Mouse (Mus musculus) megakaryocyte progenitor cell, adult 5-6 weeks (primary cell): ENCODE data around the gene Nup35. TPM values are rescaled to one million over a fixed set of nuclear protein-coding genes. Genes with fewer than 3 reads are reported as not detected.
A peak's percentile ranks its signal among the peaks of the same experiment; 100 is the strongest.

Experiments used
- ATAC-seq: replicated peaks from 2 replicates; pipeline ENCODE4 v1.8.0; 2016; ENCODE audit warnings: mild to moderate bottlenecking, moderate TSS enrichment, inconsistent platforms; ENCODE audit not compliant: poor library complexity
- total RNA-seq, 2 experiments: library from RNA; stranded (forward) in 1 of 2; stranded (reverse) in 1 of 2; fragments of 157-497, 149-512 nt in 1 of 2; fragments of 200-1000 nt in 1 of 2; gene quantifications; 2 replicates each; pipeline versions ENCODE4 v1.2.3 to v1.2.4; 2015 to 2017

The Nup35 gene
- total RNA-seq, 2 experiments from 2014 or later, result 39.9 to 52.2 TPM

DNA sequence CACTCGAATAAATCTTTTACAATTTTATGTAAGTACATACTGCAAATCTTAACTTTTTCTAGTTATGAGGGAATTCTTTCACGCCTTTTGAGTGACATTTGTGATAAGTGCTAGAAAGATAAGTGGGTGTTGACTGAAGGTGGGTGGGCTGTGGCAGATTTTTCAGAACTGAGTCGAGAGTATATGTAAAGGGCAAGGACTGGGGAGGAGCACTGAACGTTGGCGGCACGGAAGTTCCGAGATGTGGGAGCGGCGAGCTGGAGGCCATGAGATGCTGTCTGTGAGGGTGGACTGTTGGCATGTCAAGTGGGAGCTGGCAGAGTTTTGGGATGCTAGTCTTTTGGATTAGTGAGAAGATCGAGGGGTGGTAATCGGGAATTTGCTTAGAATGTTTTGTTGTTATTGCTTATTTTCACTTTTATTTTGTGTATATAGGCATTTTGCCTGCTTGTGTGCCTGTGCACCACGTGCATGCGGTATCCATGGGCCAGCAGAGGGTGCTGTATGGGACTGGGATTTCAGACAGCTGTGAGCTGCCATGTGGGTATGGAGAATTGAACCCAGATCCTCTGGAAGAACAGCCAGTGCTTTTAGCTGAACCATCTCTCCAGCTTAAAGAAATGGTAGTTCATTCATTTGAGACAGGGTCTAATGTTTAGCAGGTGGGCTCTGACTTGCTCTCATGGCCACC lies 15.4 kb downstream of the Nup35 start:
- no peak for ATAC-seq

DNA sequence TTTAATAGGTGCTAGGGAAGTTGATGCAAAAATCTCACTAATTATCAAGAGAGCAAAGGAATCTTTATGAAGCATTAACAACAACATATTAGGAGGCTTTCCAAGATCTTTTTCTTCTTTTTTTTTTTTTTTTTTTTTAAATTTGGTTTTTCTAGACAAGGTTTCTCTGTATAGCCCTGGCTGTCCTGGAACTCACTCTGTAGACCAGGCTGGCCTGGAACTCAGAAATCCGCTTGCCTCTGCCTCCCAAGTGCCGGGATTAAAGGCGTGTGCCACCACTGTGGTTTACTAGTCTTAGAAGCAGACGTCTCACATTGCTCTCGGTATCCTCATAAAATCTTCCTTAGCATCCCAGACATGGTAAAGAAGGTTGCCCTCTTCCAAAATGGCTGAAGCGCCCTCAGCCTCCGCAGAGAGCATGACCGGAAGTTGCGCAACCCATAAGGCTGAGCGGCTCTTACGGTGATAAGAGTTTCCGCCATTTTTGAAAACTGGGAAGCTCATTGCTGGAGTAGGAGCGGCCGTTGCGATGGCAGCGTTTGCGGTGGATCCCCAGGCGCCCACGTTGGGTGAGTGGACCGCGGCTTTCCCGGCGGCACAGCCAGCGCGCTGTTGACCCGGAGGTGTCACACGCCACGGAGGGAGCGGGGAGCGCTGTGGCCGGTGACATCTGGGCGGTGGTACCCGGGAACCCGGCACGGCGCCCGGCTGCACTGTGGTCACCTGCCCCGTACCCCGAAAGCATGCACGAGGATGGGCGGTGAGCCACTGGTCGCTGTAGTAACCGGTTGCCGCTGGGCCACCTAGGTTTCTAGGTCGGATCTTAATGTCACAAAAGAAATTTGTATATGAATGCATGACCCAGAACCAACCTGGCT lies 21.6 kb downstream of the Nup35 start:
- peak; percentile 98 for ATAC-seq

DNA sequence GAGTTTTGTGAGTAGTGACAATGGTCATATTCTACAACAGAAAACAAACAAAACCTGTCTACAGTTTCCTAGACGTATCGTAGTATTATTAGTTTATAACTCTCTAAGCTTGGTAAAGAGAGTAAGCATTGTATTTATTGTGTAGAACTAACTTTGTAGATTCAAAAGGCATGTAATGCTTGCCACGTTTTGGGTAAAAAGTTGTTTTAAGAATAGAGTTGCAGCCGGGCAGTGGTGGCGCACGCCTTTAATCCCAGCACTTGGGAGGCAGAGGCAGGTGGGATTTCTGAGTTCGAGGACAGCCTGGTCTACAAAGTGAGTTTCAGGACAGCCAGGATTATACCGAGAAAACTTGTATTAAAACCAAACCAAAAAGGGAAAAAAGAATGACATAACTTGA lies 22.4 kb downstream of the Nup35 start:
- no peak for ATAC-seq

DNA sequence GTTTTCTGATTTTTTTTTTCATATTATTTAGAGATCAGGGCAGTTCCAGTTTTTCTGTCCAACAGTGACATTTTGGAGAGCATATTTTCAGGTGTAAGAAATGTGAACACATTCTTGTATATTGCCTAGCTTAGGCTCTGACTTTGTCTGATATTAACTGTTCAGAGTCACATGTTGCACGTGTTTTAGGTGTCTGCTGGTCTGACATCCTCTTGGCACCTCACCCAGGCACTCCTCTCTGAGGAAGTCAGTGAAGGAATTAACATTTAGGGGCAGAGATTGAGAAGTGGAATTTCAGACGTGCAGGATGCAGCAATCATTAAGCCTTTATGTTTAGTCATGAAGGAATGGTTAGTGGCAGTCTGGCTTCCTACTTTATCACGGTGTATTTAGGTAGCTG lies 22.8 kb downstream of the Nup35 start:
- peak; percentile 15; the same call in 1 of the 2 replicates for ATAC-seq

DNA sequence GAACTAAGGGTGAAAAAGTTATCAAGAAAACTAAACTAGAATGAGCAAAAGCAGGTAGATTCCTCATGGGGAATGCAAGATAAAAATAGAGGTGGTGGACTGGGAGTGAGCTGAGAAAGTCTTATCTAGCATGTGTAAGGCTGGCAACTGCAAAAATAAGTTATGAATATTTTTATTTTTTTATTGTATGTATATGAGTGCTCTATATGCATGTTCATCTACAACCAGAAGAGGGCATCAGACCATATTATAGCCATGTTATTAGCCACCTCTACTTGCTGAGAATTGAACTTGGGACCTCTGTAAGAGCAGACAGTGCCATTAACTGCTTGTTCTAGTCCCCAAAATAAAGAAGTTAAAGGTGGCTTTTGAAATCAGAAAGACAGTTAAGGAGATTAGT lies 44.4 kb downstream of the Nup35 start:
- peak; percentile 76 for ATAC-seq

DNA sequence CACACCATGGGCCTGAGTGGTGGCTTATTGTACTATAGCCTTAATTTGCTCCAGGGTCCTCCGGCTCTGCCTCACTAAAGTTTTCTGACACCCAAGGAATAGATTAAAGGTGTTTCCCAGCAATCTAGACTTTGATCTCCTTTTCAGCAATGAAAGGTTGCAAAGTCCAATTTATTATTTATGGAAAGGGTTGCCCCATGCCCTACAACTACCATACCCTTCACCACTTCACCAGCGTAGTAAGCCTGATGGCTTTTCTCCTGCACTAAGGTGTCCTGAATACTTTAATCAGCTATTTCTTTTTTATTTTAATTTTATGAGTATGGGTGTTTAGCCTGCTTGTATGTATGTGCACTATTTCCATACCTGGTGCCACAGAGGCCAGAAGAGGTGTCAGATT lies 45.6 kb downstream of the Nup35 start:
- no peak for ATAC-seq

DNA sequence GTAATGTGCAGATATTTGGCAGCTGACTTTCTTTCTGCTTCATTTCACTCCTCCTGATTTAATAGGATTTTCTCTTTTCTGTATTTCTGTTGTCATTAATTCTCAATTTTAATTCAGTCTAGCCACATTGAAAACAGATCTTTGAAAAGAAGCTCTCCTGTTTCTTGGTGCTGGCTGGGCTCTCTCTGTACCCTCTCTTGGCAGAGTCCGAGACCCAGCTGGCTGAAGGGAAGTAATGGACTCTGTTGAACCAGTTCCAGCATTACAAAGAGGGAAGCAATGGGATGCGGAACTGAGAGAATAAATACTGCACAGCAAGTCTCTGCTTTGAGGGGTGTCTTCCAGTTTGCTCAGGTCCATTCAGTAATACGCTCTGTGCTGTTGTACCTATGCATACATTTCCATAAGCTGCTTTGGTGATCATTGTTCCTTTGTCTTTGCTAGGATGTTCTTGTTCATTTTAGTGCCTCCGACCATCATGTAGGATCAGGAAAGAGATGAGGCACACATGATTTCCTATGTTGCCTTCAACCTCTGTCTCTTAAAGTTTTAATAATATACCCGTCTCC lies 50.4 kb downstream of the Nup35 start:
- no peak for ATAC-seq

DNA sequence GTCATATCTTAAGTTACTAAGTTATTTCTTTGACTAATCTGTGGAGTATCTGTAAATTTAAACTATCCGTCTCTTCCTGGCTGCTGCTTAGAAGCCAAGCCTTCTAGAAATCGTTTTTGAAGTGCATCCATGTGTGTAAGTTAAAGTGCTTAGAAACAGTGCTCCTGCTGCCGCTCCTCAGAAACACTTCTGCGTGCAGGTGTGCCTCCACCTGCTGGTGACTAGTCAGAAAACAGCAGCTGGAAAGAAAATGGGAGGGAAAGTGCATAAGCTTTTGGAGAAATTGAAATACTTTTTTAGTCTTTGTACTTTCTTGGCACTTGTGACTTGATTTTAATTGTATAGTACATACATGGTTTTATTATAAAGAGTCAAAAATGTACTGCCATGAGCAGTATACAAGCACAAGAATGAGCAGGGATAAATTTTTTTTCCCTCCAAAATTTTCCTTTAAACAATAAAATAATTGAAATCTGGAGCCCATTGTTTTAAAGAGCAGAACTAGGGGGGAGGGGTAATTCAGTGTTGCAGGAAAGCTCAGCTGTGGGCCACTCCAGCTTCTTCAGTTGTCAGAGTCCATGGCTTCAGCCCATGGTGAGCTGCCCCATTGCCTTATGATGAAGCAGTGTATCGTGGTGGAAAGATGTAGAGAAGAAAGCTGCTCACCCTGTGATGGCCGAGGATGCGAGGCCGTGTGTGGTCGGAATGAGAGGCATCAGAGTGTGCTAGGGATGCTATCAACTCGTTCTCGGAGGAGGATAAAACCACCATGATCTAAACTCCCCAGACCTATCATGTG lies 53.0 kb downstream of the Nup35 start:
- peak; percentile 78 for ATAC-seq

DNA sequence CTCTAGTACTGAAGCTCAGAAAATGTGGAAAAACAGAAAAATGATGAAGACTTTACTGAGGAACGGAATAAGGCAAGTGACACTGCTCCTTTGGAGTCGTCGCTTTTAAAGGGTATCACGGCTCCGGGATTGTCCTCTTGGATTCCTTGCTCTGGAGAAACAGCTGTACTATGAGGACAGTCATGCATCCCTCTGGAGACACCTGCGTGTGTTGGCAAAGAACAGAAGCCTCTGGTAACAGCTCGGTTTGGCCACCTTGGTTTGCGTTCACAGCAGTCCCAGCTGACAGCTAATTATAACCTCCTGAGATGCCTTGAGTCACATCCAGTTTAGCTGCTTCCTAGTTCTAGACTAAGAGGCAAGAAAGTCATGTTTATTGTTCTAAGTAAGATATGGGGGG lies 61.8 kb downstream of the Nup35 start:
- no peak for ATAC-seq

DNA sequence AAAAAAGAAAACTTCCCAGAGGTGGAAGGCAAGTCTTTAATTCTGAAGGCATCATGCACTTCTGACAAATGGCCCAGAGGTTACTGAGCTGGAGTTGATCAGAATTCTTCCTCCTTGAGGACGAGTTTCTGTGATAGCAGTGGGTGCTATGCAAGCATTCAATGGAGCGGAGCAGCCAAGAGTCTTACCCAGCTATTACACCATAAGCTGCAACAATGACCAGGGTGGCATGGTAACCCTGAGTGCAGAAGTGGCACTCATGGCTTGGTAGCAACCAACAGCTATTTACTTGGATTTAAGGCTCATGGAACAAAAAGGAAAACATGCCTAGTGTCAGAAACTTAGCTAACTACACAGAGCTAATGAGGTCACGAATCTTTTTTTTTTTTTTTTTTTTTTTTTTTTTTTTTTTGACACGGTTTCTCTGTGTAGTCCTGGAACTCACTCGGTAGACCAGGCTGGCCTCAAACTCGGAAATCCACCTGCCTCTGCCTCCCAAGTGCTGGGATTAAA lies 66.7 kb downstream of the Nup35 start:
- peak; percentile 57 for ATAC-seq

DNA sequence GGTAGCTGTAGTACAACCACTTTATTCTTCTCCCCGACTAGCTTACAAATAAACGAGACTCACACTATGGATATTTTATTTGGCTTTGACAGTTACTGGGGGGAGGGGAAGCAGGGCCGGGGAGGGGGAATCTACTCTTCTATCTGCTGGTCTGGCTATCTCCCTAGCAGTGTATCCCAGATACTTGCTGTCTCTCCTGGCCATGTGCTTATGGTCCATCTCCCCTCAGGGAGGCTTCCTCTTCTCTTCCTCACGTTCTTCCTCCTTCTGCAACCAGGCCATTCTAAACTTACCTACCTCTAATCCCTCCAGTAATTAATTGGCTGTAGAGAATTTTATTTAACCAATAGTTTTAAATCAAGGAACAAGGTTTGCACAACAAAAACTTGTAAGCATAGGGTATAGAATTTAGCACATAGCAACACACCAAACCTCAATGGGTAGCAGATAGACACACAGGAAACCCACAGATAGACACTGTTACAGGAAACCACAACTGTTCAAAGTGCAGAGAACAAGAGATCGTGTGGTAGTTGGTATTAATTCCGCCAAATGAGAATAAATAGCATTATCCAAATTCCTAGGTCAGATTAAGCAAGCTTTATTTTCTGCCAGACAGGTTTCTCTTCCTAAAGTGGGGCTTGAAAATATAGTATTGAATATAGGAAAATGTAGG lies 67.5 kb downstream of the Nup35 start:
- ATAC-seq, result peak; percentile 95

DNA sequence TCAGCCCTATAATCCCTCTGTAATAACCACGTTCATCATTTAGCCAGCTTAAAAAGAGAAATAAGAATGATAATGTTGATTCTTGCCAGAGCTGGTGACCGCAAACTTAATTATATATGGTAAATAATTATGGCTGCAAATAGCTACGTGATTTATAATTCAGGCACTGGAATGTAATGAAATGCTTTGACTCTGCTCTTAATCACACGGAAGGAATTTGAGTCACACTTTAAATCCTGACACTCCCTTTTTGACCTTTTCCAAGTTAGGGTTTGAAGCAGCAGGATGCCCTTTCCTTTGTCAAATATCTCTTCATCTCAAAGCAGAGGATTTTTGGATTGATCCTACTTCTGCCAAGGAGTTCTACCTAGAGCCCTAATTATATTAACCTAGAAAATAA lies 71.2 kb downstream of the Nup35 start:
- no peak for ATAC-seq

DNA sequence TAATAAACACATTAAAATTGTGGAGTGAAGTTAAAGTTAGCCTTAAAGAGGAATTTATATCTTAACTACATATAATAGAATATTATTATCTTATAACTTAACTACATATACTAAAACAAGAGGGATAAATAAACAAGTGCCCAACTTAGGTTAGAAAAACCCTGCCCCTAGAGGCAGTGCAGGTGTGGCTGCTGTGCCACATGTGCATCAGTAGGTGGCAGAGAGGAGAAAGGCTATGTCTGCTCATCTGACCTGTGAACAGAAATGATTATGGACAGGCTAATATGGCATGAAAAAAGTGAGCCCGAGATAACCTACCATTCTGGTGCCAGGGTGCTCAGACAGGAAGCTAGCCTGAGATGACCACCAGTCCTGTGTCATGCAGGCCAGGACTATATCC lies 90.4 kb downstream of the Nup35 start:
- ATAC-seq, result peak; percentile 29; the same call in 1 of the 2 replicates

Other genes starting within 250 kb of the Nup35 start
- not detected in 2 replicates for gene Frzb, start 169.6 kb upstream of the Nup35 start, total RNA-seq (2015)
- gene Frzb, start 169.6 kb upstream of the Nup35 start, total RNA-seq (2017), result not detected in 2 replicates
- gene Nckap1, start 35.9 kb upstream of the Nup35 start, total RNA-seq (2015), result 1.4 and 5.8 TPM in 2 replicates
- 2.5 and 6.4 TPM in 2 replicates for gene Nckap1, start 35.9 kb upstream of the Nup35 start, total RNA-seq (2017)
- gene Dusp19, start 191 bp upstream of the Nup35 start, total RNA-seq (2015), result 8.9 and 9.9 TPM in 2 replicates
- gene Dusp19, start 191 bp upstream of the Nup35 start, total RNA-seq (2017), result 6.5 and 9.7 TPM in 2 replicates